Mouse (Mus musculus) neural tube, embryonic 13.5 days (tissue): Measurements from ENCODE around the gene Tmem88b. TPM values are rescaled to one million over a fixed set of nuclear protein-coding genes. Genes with fewer than 3 reads are reported as not detected.
"Not testable (repeated sequence)": the region's sequence is repeated elsewhere in the genome, so short reads cannot be mapped to it uniquely, and the experiment has no call there.

Experiments used
- ATAC-seq: fragments of 200-750 bp; cut with Nextera tagmentation; 2 replicates; pipeline ENCODE4 v1.8.0; 2017; ENCODE audit warnings: low read depth, mild to moderate bottlenecking, moderate TSS enrichment, moderate library complexity
- H3K27ac ChIP-seq: fragments of 300-500 bp; sonication (generic); replicated peaks from 2 replicates; pipeline ENCODE4 v1.5.1; 2015; ENCODE audit warnings: moderate library complexity, mild to moderate bottlenecking, inconsistent platforms
- H3K27me3 ChIP-seq: fragments of 300-500 bp; sonication (generic); 2 replicates; pipeline ENCODE4 v1.6.1; 2015; ENCODE audit warnings: mild to moderate bottlenecking, inconsistent platforms
- H3K36me3 ChIP-seq: fragments of 300-500 bp; sonication (generic); 2 replicates; pipeline ENCODE4 v1.6.1; 2015; ENCODE audit warnings: mild to moderate bottlenecking, inconsistent platforms
- H3K4me1 ChIP-seq: fragments of 300-500 bp; sonication (generic); replicated peaks from 2 replicates; pipeline ENCODE4 v1.6.1; 2015; ENCODE audit warnings: inconsistent platforms
- H3K4me2 ChIP-seq: fragments of 300-500 bp; sonication (generic); 2 replicates; pipeline ENCODE4 v1.6.1; 2015; ENCODE audit warnings: inconsistent platforms, mild to moderate bottlenecking, moderate library complexity
- H3K4me3 ChIP-seq: fragments of 300-500 bp; sonication (generic); 2 replicates; pipeline ENCODE4 v1.5.1; 2015; ENCODE audit warnings: mild to moderate bottlenecking, inconsistent platforms
- H3K9ac ChIP-seq: fragments of 300-500 bp; sonication (generic); 2 replicates; pipeline ENCODE4 v1.6.1; 2015; ENCODE audit warnings: moderate library complexity, mild to moderate bottlenecking, inconsistent platforms
- H3K9me3 ChIP-seq: fragments of 300-500 bp; sonication (generic); 2 replicates; pipeline ENCODE4 v1.6.1; 2016; ENCODE audit warnings: inconsistent platforms
- whole genome bisulfite sequencing: fragments of 180-500 bp; shearing (Covaris S2); methylation state at CpG from one replicate; pipeline ENCODE4 v1.1.7; 2015; 5-methylcytosine and 5-hydroxymethylcytosine counted together
- polyA plus RNA-seq: library from polyadenylated mRNA; unstranded; fragments of >200 nt; fragmentation: Nextera tagmentation; extraction: Ambion mirVana; gene quantifications from 2 replicates; pipeline ENCODE4 v1.2.1, GENCODE M21; 2015

Gene Tmem88b
- polyA plus RNA-seq, 1 experiment from 2014 or later, result 0.49 TPM

DNA sequence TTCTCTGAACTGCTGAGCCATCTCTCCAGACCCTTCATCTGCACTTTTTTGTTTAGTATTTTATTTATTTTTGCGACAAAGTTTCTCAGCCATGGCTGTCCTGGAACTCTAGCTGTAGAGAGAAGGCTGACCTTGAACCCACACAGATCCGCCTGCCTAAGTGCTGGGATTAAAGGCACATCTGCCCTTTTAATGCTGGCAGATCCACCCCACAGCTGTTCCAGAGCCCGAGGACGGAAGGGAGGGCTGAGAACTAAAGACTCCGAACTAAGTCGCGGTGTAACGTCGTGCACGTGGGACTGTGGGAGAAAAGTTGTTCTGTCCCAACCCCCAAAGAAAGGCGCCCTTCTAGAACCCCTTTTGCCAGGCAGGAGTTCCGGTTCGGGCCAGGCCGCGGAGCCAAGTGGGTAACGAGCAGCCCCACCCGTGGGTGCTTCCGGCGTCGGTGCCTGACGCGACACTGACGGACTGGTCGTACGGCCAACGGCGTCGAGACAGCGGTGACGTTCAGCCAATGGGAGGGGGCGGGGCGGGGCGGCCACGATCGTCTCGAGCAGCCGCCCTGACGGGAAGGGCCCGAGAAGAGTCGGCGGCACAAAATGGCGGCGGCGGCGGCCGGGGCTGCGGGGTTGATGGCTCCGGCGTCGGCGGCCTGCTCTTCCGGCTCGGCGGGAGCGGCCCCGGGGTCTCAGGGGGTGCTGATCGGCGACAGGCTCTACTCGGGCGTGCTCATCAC lies 26.4 kb upstream of the Tmem88b start, which contains the start of gene Ccnl2:
Gene Ccnl2, plus strand, starts transcription at position 561 of the 736 bp plus-strand sequence.
- peak; percentile 99 for ATAC-seq
- Histone ChIP-seq H3K4me3 (peak within 1 kb of the TSS; percentile 100), H3K36me3 (peaks cover 67% of the 10 kb centered on the region), H3K27me3 (no peaks in the 10 kb centered on the region), H3K27ac (peak within 1 kb of the TSS; percentile 92), H3K9me3 (no peaks in the 10 kb centered on the region), H3K4me1 (peaks cover 29% of the 10 kb centered on the region), H3K9ac (peak within 1 kb of the TSS; percentile 99), H3K4me2 (peak within 1 kb of the TSS; percentile 95)
- 2% methylated on average over 60 of the region's 60 CpGs for WGBS

DNA sequence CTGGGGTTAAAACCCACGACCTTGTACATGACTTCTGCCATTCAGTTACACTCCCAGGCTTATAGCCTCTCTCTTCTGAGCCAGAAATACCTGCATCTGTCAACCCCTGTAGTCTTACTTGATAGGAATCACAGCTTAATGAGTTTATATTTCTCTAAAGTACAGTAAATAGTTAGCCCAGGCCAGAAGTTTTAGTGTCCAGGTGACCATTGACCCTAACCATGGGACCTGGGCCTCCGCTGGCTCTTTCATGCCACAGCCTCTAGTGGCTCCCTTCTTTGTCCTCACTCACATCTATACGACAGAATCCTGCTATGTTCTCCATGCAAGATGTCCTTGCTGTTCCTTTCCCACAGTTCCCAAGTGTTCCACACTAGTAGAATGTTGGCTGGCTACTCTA lies 22.2 kb upstream of the Tmem88b start:
- Histone ChIP-seq H3K9ac (no peak overlapping the region), H3K9me3 (no peaks in the 10 kb centered on the region), H3K27ac (no peak overlapping the region), H3K4me1 (peaks cover 32% of the 10 kb centered on the region), H3K27me3 (no peaks in the 10 kb centered on the region), H3K4me2 (no peak overlapping the region), H3K36me3 (peaks cover 50% of the 10 kb centered on the region), H3K4me3 (no peak overlapping the region)
- whole genome bisulfite sequencing, result 90% methylated on average over 3 of the region's 3 CpGs
- ATAC-seq, result no peak

DNA sequence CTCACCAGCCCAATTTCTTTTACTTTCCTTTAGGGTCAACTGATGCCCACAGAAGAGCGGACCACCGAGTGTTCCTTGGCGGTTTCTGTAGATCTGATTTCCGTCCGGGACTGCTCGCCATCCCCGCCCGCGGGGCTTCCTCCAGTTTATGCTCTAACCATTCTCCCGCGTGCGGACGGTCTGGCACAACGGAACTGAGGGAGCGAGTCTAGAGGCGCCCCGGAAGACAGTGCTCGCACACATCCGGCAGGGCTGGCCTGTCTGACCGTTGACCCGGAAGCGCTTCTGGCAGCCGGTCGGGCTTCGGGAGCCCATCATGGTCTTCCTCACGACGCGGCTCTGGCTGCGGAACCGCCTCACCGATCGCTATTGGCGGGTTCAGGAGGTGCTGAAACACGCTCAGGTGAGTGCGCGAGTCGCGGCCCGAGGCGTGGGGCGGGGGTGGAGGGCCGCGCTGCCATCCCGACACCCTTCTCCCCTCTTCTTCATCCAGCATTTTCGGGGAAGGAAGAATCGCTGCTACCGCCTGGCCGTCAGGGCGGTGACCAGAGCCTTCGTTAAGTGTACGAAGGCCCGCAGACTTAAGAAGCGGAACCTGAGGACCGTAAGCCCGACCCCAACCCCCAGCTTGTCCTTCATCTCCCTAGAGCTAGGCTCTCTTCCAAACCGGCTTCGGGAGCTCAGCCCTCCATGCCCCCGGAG lies 17.8 kb upstream of the Tmem88b start:
- no peaks in the 10 kb centered on the region for H3K27me3 ChIP-seq
- H3K9ac ChIP-seq, result peak overlapping the region; percentile 81
- peak overlapping the region; percentile 70 for H3K27ac ChIP-seq
- peaks cover 25% of the 10 kb centered on the region for H3K36me3 ChIP-seq
- under 1% methylated on average over 58 of the region's 58 CpGs for WGBS
- peak; percentile 96 for ATAC-seq
- H3K4me2 ChIP-seq, result peak overlapping the region; percentile 80
- peaks cover 25% of the 10 kb centered on the region for H3K4me1 ChIP-seq
- no peaks in the 10 kb centered on the region for H3K9me3 ChIP-seq
- peak overlapping the region; percentile 70 for H3K4me3 ChIP-seq

DNA sequence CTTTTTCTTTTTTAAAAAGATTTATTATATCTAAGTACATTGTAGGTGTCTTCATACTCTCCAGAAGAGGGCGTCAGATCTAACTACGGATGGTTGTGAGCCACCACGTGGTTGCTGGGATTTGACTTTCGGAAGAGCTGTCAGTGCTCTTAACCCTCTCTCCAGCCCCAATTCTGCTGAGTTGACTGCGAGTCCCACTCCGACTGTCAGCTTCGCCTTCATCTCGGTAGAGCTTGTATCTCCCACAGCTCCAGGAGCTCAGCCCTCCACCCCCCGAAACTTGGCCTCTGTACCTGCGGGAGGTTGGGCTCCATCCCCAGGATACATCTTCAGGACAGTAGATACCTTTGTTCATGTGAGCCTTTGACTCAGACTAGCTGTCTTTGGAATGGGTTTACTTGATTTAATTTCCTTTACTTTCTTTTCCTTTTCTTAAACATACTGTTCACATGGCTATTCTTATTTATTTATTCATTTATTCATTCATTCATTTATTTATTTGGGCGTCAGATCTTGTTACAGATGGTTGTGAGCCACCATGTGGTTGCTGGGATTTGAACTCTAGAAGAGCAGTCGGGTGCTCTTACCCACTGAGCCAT lies 17.2 kb upstream of the Tmem88b start, which contains the start of gene Mrpl20:
Gene Mrpl20, plus strand, starts transcription at position 138 of the 599 bp plus-strand sequence.
- no peak; the same call in 1 of the 2 replicates for ATAC-seq
- peak within 1 kb of the TSS; percentile 70 for H3K4me3 ChIP-seq
- peak within 1 kb of the TSS; percentile 70 for H3K27ac ChIP-seq
- no peaks in the 10 kb centered on the region for H3K9me3 ChIP-seq
- peak within 1 kb of the TSS; percentile 81 for H3K9ac ChIP-seq
- peaks cover 18% of the 10 kb centered on the region for H3K36me3 ChIP-seq
- peaks cover 25% of the 10 kb centered on the region for H3K4me1 ChIP-seq
- WGBS, result 18% methylated on average over 12 of the region's 12 CpGs
- H3K27me3 ChIP-seq, result no peaks in the 10 kb centered on the region
- peak within 1 kb of the TSS; percentile 80 for H3K4me2 ChIP-seq

DNA sequence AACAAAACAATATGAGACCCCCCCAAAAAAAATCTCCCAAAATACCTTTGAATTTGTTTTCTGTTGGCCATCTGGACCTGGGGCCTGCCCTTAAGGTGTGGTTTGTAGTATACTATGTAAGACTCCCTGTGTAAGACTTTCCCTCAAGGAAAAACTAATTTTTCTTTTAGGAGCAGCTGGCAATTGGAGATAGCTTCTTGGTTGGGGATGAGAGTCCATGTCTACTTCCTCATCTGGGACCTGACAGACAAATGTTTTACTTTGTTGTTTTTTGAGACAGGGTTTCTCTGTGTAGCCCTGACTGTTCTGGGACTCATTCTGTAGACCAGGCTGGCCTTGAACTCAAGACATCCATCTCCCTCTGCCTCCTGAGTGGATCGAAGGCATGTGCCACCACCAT lies 16.4 kb upstream of the Tmem88b start:
- ATAC-seq, result no peak
- Histone ChIP-seq H3K27ac (no peak overlapping the region), H3K9ac (no peak overlapping the region), H3K4me3 (no peak overlapping the region), H3K36me3 (peaks cover 13% of the 10 kb centered on the region), H3K27me3 (no peaks in the 10 kb centered on the region), H3K9me3 (no peaks in the 10 kb centered on the region), H3K4me1 (peaks cover 25% of the 10 kb centered on the region), H3K4me2 (no peak overlapping the region)
- WGBS, result 93% methylated on average over 1 of the region's 1 CpGs

DNA sequence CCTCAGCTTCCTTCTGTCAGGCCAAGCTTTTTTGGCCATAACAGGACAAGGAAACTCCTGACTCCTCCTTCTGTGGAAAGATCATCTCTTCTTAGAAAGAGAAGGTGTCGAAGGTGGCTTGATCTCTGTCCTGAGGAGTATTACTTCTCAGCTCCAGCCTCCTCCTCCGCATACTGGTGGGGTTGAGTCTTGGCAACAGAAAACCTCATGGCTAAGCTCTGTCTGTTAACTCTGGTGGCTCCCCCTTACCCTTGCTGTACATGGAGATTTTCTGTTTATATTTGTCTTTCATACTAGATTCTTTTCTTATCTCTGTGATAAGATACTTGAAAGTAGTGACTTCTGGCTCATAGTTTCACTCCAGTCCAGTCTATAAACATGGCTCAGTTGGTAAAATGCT lies 8.1 kb upstream of the Tmem88b start:
- Histone ChIP-seq H3K9ac (no peak overlapping the region), H3K27me3 (no peaks in the 10 kb centered on the region), H3K4me2 (no peak overlapping the region), H3K36me3 (no peaks in the 10 kb centered on the region), H3K9me3 (no peaks in the 10 kb centered on the region), H3K4me1 (no peaks in the 10 kb centered on the region), H3K27ac (no peak overlapping the region), H3K4me3 (no peak overlapping the region)
- WGBS, result 83% methylated on average over 2 of the region's 2 CpGs
- no peak for ATAC-seq

DNA sequence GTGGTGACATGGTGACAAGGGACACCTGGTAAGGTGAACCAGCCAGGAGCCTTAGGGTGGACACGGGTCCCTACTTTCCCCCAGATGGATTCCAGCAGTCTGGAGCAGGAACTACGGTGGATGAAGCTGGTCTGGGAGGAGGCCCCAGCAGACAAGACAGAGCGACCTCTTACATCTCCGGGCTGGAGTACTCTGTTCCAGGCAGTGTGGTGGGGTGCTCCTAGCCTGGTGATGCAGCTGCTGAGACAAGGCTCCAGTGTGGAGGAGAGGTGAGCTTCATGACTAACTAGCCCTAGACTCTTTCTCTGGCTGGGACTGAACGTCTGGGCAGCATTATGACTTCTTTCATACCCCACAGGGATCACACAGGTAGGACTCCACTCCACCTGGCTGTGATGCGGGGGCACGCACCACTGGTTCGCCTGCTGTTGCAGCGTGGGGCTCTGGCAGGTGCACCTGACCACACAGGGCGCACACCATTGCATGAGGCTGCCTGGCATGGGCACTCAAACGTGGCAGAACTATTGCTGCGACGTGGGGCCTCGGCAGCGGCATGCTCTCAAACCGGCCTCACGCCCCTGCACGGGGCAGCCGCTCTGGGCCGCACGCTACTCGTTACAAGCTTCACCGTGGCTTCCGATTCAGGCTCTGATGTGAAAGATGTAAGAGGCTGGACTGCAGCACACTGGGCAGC lies 5.7 kb upstream of the Tmem88b start:
- Histone ChIP-seq H3K27me3 (no peaks in the 10 kb centered on the region), H3K9ac (no peak overlapping the region), H3K4me3 (no peak overlapping the region), H3K9me3 (no peaks in the 10 kb centered on the region), H3K4me2 (no peak overlapping the region), H3K4me1 (no peaks in the 10 kb centered on the region), H3K36me3 (no peaks in the 10 kb centered on the region), H3K27ac (no peak overlapping the region)
- 77% methylated on average over 24 of the region's 24 CpGs for WGBS
- ATAC-seq, result no peak

DNA sequence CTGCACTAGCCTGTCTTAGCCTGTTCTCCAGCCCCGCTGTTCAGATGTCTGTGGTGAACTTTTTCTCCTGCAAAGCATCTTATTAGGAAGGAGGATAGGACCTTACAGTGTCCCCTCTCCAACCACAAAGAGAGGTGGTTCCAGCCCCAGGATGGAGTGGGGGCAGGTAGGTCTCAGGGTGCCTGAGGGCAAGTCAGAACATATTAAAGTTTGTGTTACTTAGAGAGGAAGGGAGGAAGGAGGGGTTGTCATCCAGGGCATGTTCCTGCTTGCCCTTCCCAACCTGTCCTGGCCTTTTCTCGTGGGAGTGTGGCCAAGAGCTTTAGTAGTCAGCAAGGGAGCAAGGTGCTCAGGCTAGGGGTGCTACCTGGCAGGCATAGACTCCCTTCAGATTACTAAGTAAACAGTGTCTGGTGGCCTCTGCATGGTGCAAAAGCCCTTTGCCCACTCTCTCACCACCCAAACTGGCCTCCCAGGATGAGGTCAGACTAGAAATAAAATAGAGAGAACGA lies 5.0 kb upstream of the Tmem88b start:
- Histone ChIP-seq H3K36me3 (no peaks in the 10 kb centered on the region), H3K4me2 (no peak overlapping the region), H3K9me3 (no peaks in the 10 kb centered on the region), H3K9ac (no peak overlapping the region), H3K27me3 (no peaks in the 10 kb centered on the region), H3K4me1 (no peaks in the 10 kb centered on the region), H3K27ac (no peak overlapping the region), H3K4me3 (no peak overlapping the region)
- 68% methylated on average over 3 of the region's 3 CpGs for WGBS
- no peak for ATAC-seq

DNA sequence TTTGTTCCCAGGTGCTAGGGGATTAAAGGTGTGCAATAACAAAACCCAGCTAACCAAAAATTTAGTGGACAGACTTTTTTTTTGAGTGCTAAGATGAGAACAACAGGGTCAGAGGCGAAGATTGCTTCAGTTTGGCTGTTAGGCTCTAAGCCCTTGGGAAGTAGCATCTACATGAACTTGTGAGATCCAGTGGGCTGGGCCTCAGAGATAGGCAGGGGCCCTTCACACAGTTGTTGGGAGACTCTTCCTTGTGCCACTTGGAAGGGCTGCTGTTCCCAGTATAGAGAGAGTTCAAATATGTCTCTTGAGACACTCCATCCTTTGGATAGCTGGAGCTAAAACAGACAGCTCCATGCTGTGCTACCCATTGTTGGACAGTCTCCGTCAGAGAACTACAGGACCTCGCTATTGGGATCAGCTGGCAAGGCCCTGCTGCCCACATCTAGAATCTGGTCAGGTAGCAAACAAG lies 4.4 kb upstream of the Tmem88b start, which contains the start of gene Ankrd65:
Gene Ankrd65, plus strand, starts transcription at position 419 of the 469 bp plus-strand sequence.
- 85% methylated on average over 3 of the region's 3 CpGs for WGBS
- ATAC-seq, result no peak
- Histone ChIP-seq H3K4me2 (no peak within 1 kb of the TSS), H3K27ac (no peak within 1 kb of the TSS), H3K4me3 (no peak within 1 kb of the TSS), H3K9ac (no peak within 1 kb of the TSS), H3K4me1 (peaks cover 6% of the 10 kb centered on the region; the same call in 1 of the 2 replicates), H3K9me3 (no peaks in the 10 kb centered on the region), H3K36me3 (no peaks in the 10 kb centered on the region), H3K27me3 (no peaks in the 10 kb centered on the region)

DNA sequence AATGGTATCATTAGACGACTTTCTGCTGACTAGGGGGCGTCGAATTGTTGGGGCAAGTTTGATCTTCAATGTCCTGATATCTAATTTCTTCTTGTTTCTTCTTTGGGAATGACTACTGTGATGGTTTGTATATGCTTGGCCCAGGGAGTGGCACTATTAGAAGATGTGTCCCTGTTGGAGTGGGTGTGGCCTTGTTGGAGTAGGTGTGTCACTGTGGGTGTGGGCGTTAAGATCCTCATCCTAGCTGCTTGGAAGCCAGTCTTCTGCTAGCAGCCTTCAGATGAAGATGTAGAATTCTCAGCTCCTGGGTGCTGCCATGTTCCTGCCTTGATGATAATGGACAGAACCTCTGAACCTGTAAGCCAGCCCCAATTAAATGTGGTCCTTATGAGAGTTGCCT lies 3.2 kb upstream of the Tmem88b start:
- H3K27ac ChIP-seq, ATAC-seq, H3K36me3 ChIP-seq, H3K27me3 ChIP-seq, H3K9ac ChIP-seq, H3K9me3 ChIP-seq, H3K4me3 ChIP-seq, H3K4me2 ChIP-seq: not testable (repeated sequence)
- H3K4me1 ChIP-seq, result peaks cover 12% of the 10 kb centered on the region; the same call in 1 of the 2 replicates
- 83% methylated on average over 4 of the region's 4 CpGs for WGBS

DNA sequence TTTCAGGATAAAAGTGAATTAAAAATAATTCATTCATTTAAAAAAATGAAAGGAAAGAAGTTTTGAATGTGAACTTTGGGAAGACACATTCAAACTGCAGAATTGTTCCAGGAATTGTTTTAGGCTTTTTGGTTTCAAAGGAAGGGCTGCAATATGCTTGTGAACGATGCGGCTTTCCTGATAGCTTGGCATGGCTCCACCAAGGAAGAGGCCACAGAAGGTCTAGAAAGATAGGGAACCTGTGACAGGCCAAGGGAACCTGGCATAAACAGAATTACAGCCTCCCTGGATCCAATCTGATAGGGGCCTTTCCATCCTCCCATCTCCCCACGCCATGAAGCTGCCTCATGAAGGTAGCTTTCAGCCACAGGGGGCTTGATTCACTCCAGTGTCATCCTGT lies 2.6 kb upstream of the Tmem88b start:
- Histone ChIP-seq H3K36me3 (no peaks in the 10 kb centered on the region), H3K4me1 (peaks cover 17% of the 10 kb centered on the region), H3K27me3 (no peaks in the 10 kb centered on the region), H3K9ac (no peak overlapping the region), H3K4me2 (no peak overlapping the region), H3K9me3 (no peaks in the 10 kb centered on the region), H3K4me3 (no peak overlapping the region), H3K27ac (no peak overlapping the region)
- ATAC-seq, result no peak
- WGBS, result 74% methylated on average over 3 of the region's 3 CpGs
